Mouse (Mus musculus) ES-E14 (cell line): ENCODE results near the gene Olfr153. TPM values are rescaled to one million over a fixed set of nuclear protein-coding genes. Genes with fewer than 3 reads are reported as not detected.
"Not testable (repeated sequence)": the region's sequence is repeated elsewhere in the genome, so short reads cannot be mapped to it uniquely, and the experiment has no call there.

Source experiments
- DNase-seq: peaks from one replicate; pipeline ENCODE4 v3.0.0-alpha.2; 2013; ENCODE audit warnings: low read depth, low spot score
- H3K27ac ChIP-seq: 2 replicates; pipeline ENCODE4 v1.5.1; 2012; ENCODE audit warnings: low read depth, mild to moderate bottlenecking, low read length, moderate library complexity, mixed read lengths; ENCODE audit not compliant: poor library complexity, insufficient read depth, severe bottlenecking
- H3K36me3 ChIP-seq: 2 replicates; pipeline ENCODE4 v1.6.1; 2012; ENCODE audit warnings: mild to moderate bottlenecking, low read length, moderate library complexity, mixed read lengths; ENCODE audit not compliant: control insufficient read depth, poor library complexity, insufficient read depth, severe bottlenecking
- H3K4me1 ChIP-seq, 2 experiments: fragments of 150-350 bp in 1 of 2; sonication (generic) in 1 of 2; 2 replicates each; pipeline ENCODE4 v1.6.1; 2012; ENCODE audit warnings: low read length in 2 of 2, mild to moderate bottlenecking in 1 of 2, mixed read lengths in 1 of 2; ENCODE audit not compliant: control insufficient read depth in 2 of 2, insufficient read depth in 2 of 2, poor library complexity in 1 of 2
- H3K4me3 ChIP-seq, 2 experiments: fragments of 150-350 bp in 1 of 2; sonication (generic) in 1 of 2; 2 replicates each; pipeline ENCODE4 v1.5.1; 2012; ENCODE audit warnings: low read length in 2 of 2, low read depth in 1 of 2, mild to moderate bottlenecking in 1 of 2, mixed read lengths in 1 of 2; ENCODE audit not compliant: insufficient read depth in 1 of 2, poor library complexity in 1 of 2, severe bottlenecking in 1 of 2
- H3K9ac ChIP-seq: 2 replicates; pipeline ENCODE4 v1.6.1; 2012; ENCODE audit warnings: low read depth, mild to moderate bottlenecking, low read length, mixed read lengths; ENCODE audit not compliant: poor library complexity, insufficient read depth, severe bottlenecking
- H3K9me3 ChIP-seq: fragments of 150-350 bp; sonication (generic); 2 replicates; pipeline ENCODE4 v1.6.1; 2012; ENCODE audit warnings: low read depth, mild to moderate bottlenecking, low read length; ENCODE audit not compliant: control insufficient read depth, insufficient read depth
- CHD2 ChIP-seq: IDR thresholded peaks from 2 replicates; pipeline ENCODE4 v1.6.1; 2014; ENCODE audit warnings: mild to moderate bottlenecking, low read depth, low read length, inconsistent platforms
- HCFC1 ChIP-seq: IDR thresholded peaks from 2 replicates; pipeline ENCODE4 v1.6.1; 2012; ENCODE audit warnings: low read length, inconsistent platforms, borderline replicate concordance; ENCODE audit not compliant: insufficient read depth
- MAFK ChIP-seq: IDR thresholded peaks from 2 replicates; pipeline ENCODE4 v1.6.1; 2014; ENCODE audit warnings: mild to moderate bottlenecking, low read depth, low read length, inconsistent platforms; ENCODE audit not compliant: insufficient read depth
- ZC3H11A ChIP-seq: IDR thresholded peaks from 2 replicates; pipeline ENCODE4 v1.6.1; 2012; ENCODE audit warnings: low read depth, mild to moderate bottlenecking, inconsistent platforms, low read length, borderline replicate concordance
- ZNF384 ChIP-seq: IDR thresholded peaks from 2 replicates; pipeline ENCODE4 v1.6.1; 2012; ENCODE audit warnings: low read depth, low read length, inconsistent platforms
- in situ Hi-C, 2 experiments: fragments of 600-800 bp; cut with MboI; formaldehyde crosslinking; loops; one replicate each; pipeline ENCODE4 v1.15.1; 2025; ENCODE audit warnings: low sequenced_read_pairs in 2 of 2, inconsistent platforms in 1 of 2; ENCODE audit not compliant: unreplicated experiment in 2 of 2
- total RNA-seq: library from RNA; depleted of rRNA; stranded (reverse); fragments of 300-350 nt; gene quantifications from 2 replicates; pipeline ENCODE4 v1.2.3, GENCODE M21; 2012; rRNA removed

Gene Olfr153
- total RNA-seq, 1 experiment: 1.9 TPM

- TF ChIP-seq ZC3H11A (no peak), ZNF384 (no peak), CHD2 (no peak), HCFC1 (no peak), MAFK (no peak)
- Histone ChIP-seq H3K9ac (no peak within 1 kb of the TSS), H3K9me3 (no peaks in the 10 kb centered on the region), H3K36me3 (no peaks in the 10 kb centered on the region), H3K4me1 (no peaks in the 10 kb centered on the region), H3K4me3 (no peak within 1 kb of the TSS), H3K27ac (no peak within 1 kb of the TSS)
- in situ Hi-C loops: no loop called here
- no peak for DNase-seq
These were observed 13.8 kb downstream of the Olfr153 start, which contains the start of gene Olfr1128 for GRCm38 (mm10) chr2:87545442-87545841. TSS of gene Olfr1128 (minus strand) at chr2:87545542.

- in situ Hi-C loops, H3K9me3 ChIP-seq, DNase-seq, H3K4me3 ChIP-seq, H3K27ac ChIP-seq, H3K9ac ChIP-seq, H3K36me3 ChIP-seq, H3K4me1 ChIP-seq: not testable (repeated sequence)
These were observed 42.0 kb downstream of the Olfr153 start, which contains the start of gene Olfr1129 for GRCm38 (mm10) chr2:87573602-87574001. TSS of gene Olfr1129 (plus strand) at chr2:87573902.

Other genes starting within 250 kb of the Olfr153 start
- gene Olfr1118, start 224.2 kb upstream of the Olfr153 start, total RNA-seq: not detected in 2 replicates
- not detected in 2 replicates for gene Olfr1120, start 177.0 kb upstream of the Olfr153 start, total RNA-seq
- not detected in 2 replicates for gene Olfr1121, start 161.9 kb upstream of the Olfr153 start, total RNA-seq
- gene Olfr1122, start 145.9 kb upstream of the Olfr153 start, total RNA-seq: not detected in 2 replicates
- not detected in 2 replicates for gene Olfr1123, start 115.2 kb upstream of the Olfr153 start, total RNA-seq
- not detected in 2 replicates for gene Olfr1124, start 101.5 kb upstream of the Olfr153 start, total RNA-seq
- gene Olfr1126, start 77.8 kb upstream of the Olfr153 start, total RNA-seq: not detected in 2 replicates
- gene Pramel7, start 34.7 kb upstream of the Olfr153 start, total RNA-seq: 2.7 and 9.3 TPM in 2 replicates
- gene Pramel6, start 25.2 kb upstream of the Olfr153 start, total RNA-seq: 3.1 and 16.5 TPM in 2 replicates
- gene Olfr1128, start 13.7 kb downstream of the Olfr153 start, total RNA-seq: not detected in 2 replicates
- gene Olfr1129, start 42.1 kb downstream of the Olfr153 start, total RNA-seq: not detected in 2 replicates
- gene Olfr1130, start 74.4 kb downstream of the Olfr153 start, total RNA-seq: not detected in 2 replicates
- not detected in 2 replicates for gene Olfr1131, start 95.3 kb downstream of the Olfr153 start, total RNA-seq
- not detected in 2 replicates for gene Olfr1132, start 105.7 kb downstream of the Olfr153 start, total RNA-seq
- not detected in 2 replicates for gene Olfr1133, start 115.6 kb downstream of the Olfr153 start, total RNA-seq
- not detected in 2 replicates for gene Olfr1134, start 126.7 kb downstream of the Olfr153 start, total RNA-seq
- not detected in 2 replicates for gene Olfr1135, start 141.9 kb downstream of the Olfr153 start, total RNA-seq
- gene Olfr1136, start 162.2 kb downstream of the Olfr153 start, total RNA-seq: not detected in 2 replicates
- gene Olfr1137, start 181.4 kb downstream of the Olfr153 start, total RNA-seq: not detected in 2 replicates
- not detected in 2 replicates for gene Olfr1138, start 208.2 kb downstream of the Olfr153 start, total RNA-seq
- not detected in 2 replicates for gene Olfr1140, start 212.0 kb downstream of the Olfr153 start, total RNA-seq
- gene Olfr1141, start 222.2 kb downstream of the Olfr153 start, total RNA-seq: not detected in 2 replicates
- gene Olfr152, start 247.7 kb downstream of the Olfr153 start, total RNA-seq: not detected in 2 replicates